Mouse (Mus musculus) C3H10T1/2 (cell line): ENCODE data around the gene Sprr2a2. TPM values are rescaled to one million over a fixed set of nuclear protein-coding genes. Genes with fewer than 3 reads are reported as not detected.

Source experiments
- polyA plus RNA-seq, 2 experiments: library from polyadenylated mRNA; unstranded; fragments of >200 nt; fragmentation: generic; extraction: Trizol; gene quantifications; one replicate each; pipeline ENCODE4 v1.2.1; 2012; ENCODE audit warnings: missing spikeins in 2 of 2

The Sprr2a2 gene
- polyA plus RNA-seq, result under 1 TPM; 0.09 to 0.75 TPM

GRCm38 (mm10) chr3:92215569-92215968 lies at the start of gene Sprr2a2, which contains the start of gene Sprr2a1:
TSS of gene Sprr2a2 (plus strand) at chr3:92215920.
TSS of gene Sprr2a1 (plus strand) at chr3:92215799.

GRCm38 (mm10) chr3:92285101-92285500 lies 69.4 kb downstream of the Sprr2a2 start, which contains the start of gene Sprr2a3:
TSS of gene Sprr2a3 (plus strand) at chr3:92285417.

Other genes starting within 250 kb of the Sprr2a2 start
- not detected for gene Pglyrp3, start 201.3 kb upstream of the Sprr2a2 start, polyA plus RNA-seq
- under 1 TPM in 1 of 2 experiments, not detected in 1; 0.01 TPM for gene Lor, start 132.8 kb upstream of the Sprr2a2 start, polyA plus RNA-seq
- not detected for gene Prr9, start 92.0 kb upstream of the Sprr2a2 start, polyA plus RNA-seq
- not detected for gene Lelp1, start 73.2 kb upstream of the Sprr2a2 start, polyA plus RNA-seq
- not detected for gene Sprr2a1, start 121 bp upstream of the Sprr2a2 start, polyA plus RNA-seq
- under 1 TPM in 1 of 2 experiments, not detected in 1; 0.06 TPM for gene Sprr2a3, start 69.5 kb downstream of the Sprr2a2 start, polyA plus RNA-seq
- gene Sprr2b, start 100.7 kb downstream of the Sprr2a2 start, polyA plus RNA-seq, result not detected
- gene Sprr2d, start 123.2 kb downstream of the Sprr2a2 start, polyA plus RNA-seq, result not detected
- gene Sprr2e, start 136.2 kb downstream of the Sprr2a2 start, polyA plus RNA-seq, result under 1 TPM in 1 of 2 experiments, not detected in 1; 0.05 TPM
- not detected for gene Sprr2f, start 149.3 kb downstream of the Sprr2a2 start, polyA plus RNA-seq
- under 1 TPM in 1 of 2 experiments, not detected in 1; 0.04 TPM for gene Sprr2h, start 169.8 kb downstream of the Sprr2a2 start, polyA plus RNA-seq
- gene Sprr2i, start 192.1 kb downstream of the Sprr2a2 start, polyA plus RNA-seq, result not detected
- under 1 TPM in 1 of 2 experiments, not detected in 1; 0.15 TPM for gene Sprr2j-ps, start 202.2 kb downstream of the Sprr2a2 start, polyA plus RNA-seq
- 10 to 100 TPM in 1 of 2 experiments, 1 to 10 TPM in 1; 6.3 to 13.3 TPM for gene Gm9774, start 213.5 kb downstream of the Sprr2a2 start, polyA plus RNA-seq
- 1 to 10 TPM in 1 of 2 experiments, under 1 TPM in 1; 0.38 to 2.1 TPM for gene Sprr2k, start 216.7 kb downstream of the Sprr2a2 start, polyA plus RNA-seq
- gene Sprr1b, start 222.9 kb downstream of the Sprr2a2 start, polyA plus RNA-seq, result not detected
- not detected for gene Sprr3, start 242.8 kb downstream of the Sprr2a2 start, polyA plus RNA-seq